Mouse (Mus musculus): ENCODE results near the gene 1700007K13Rik. TPM values are rescaled to one million over a fixed set of nuclear protein-coding genes. Genes with fewer than 3 reads are reported as not detected.

The 1700007K13Rik gene
- polyA plus RNA-seq, 1 experiment from 2014 or later, result not detected

- ATAC-seq (ENCODE audit: low read depth) (no peak), DNase-seq (no peak)
- H3K4me1 ChIP-seq (replicated peaks), result peaks cover 10% of the 10 kb centered on the region; the same call in 1 of the 2 replicates
- H3K9ac ChIP-seq, result no peak overlapping the region
- WGBS (ENCODE audit: insufficient replicate concordance), result 62% methylated on average over 5 of the region's 5 CpGs
- H3K4me2 ChIP-seq, result no peak overlapping the region
- H3K27me3 ChIP-seq, result no peaks in the 10 kb centered on the region
- no peak overlapping the region for H3K4me3 ChIP-seq (replicated peaks)
- no peaks in the 10 kb centered on the region for H3K36me3 ChIP-seq
- no peak overlapping the region for H3K27ac ChIP-seq
- no peaks in the 10 kb centered on the region for H3K9me3 ChIP-seq (replicated peaks)
Observed at GRCm38 (mm10) chr2:28414116-28414756, 51.9 kb downstream of the 1700007K13Rik start.

GRCm38 (mm10) chr2:28412936-28413335 is 53.2 kb downstream of the 1700007K13Rik start:
- H3K27me3 ChIP-seq, result no peaks in the 10 kb centered on the region
- WGBS (ENCODE audit: insufficient replicate concordance), result 65% methylated on average over 6 of the region's 6 CpGs
- no peaks in the 10 kb centered on the region for H3K36me3 ChIP-seq
- H3K9me3 ChIP-seq (replicated peaks), result no peaks in the 10 kb centered on the region
- H3K27ac ChIP-seq, result no peak overlapping the region
- DNase-seq, result no peak
- no peak for ATAC-seq (ENCODE audit: low read depth)
- H3K4me2 ChIP-seq, result no peak overlapping the region
- peaks cover 10% of the 10 kb centered on the region; the same call in 1 of the 2 replicates for H3K4me1 ChIP-seq (replicated peaks)
- H3K9ac ChIP-seq, result no peak overlapping the region
- H3K4me3 ChIP-seq (replicated peaks), result no peak overlapping the region

Other genes with a start within 250 kb of the 1700007K13Rik start
- gene Ppp1r26, start 19.5 kb downstream of the 1700007K13Rik start, polyA plus RNA-seq (2015; fragmentation: Nextera tagmentation; extraction: Ambion mirVana), result 0.16 and 0.19 TPM in 2 replicates
- 31.0 and 36.2 TPM in 2 replicates for gene Mrps2, start 1.7 kb upstream of the 1700007K13Rik start, polyA plus RNA-seq (2015; fragmentation: Nextera tagmentation; extraction: Ambion mirVana)
- gene Gbgt1, start 30.6 kb upstream of the 1700007K13Rik start, polyA plus RNA-seq (2015; fragmentation: Nextera tagmentation; extraction: Ambion mirVana), result 0.36 and 0.44 TPM in 2 replicates
- 0.52 and 1.1 TPM in 2 replicates for gene Gm10134, start 39.8 kb upstream of the 1700007K13Rik start, polyA plus RNA-seq (2015; fragmentation: Nextera tagmentation; extraction: Ambion mirVana)
- 1.7 and 2.5 TPM in 2 replicates for gene Ralgds, start 46.8 kb upstream of the 1700007K13Rik start, polyA plus RNA-seq (2015; fragmentation: Nextera tagmentation; extraction: Ambion mirVana)
- 0.05 and 0.34 TPM in 2 replicates for gene Cel, start 97.1 kb upstream of the 1700007K13Rik start, polyA plus RNA-seq (2015; fragmentation: Nextera tagmentation; extraction: Ambion mirVana)
- 16.9 and 19.3 TPM in 2 replicates for gene Gtf3c5, start 117.4 kb upstream of the 1700007K13Rik start, polyA plus RNA-seq (2015; fragmentation: Nextera tagmentation; extraction: Ambion mirVana)
- 99.2 and 109 TPM in 2 replicates for gene Gfi1b, start 155.7 kb upstream of the 1700007K13Rik start, polyA plus RNA-seq (2015; fragmentation: Nextera tagmentation; extraction: Ambion mirVana)
- 7.8 and 8.4 TPM in 2 replicates for gene Tsc1, start 174.9 kb upstream of the 1700007K13Rik start, polyA plus RNA-seq (2015; fragmentation: Nextera tagmentation; extraction: Ambion mirVana)
- gene Spaca9, start 233.4 kb upstream of the 1700007K13Rik start, polyA plus RNA-seq (2015; fragmentation: Nextera tagmentation; extraction: Ambion mirVana), result 2.0 and 2.4 TPM in 2 replicates
- gene Ak8, start 233.8 kb upstream of the 1700007K13Rik start, polyA plus RNA-seq (2015; fragmentation: Nextera tagmentation; extraction: Ambion mirVana), result 0.16 and 0.34 TPM in 2 replicates

Data from liver, embryonic 13.5 days (tissue).